Mouse (Mus musculus): ENCODE measurements at regions not wholly inside any gene's neighbourhood (a gene's known extent, or its start where the extent isn't known, plus 50 kb on each side); places are given as distances from the start of the nearest gene placed in this dataset.
"Not testable (repeated sequence)": the region's sequence is repeated elsewhere in the genome, so short reads cannot be mapped to it uniquely, and the experiment has no call there.

- Histone ChIP-seq H3K27ac (ENCODE audit: control insufficient read depth, low read depth, low read length) (no peak overlapping the region), H3K9ac (ENCODE audit: control insufficient read depth, low read depth, low read length, poor library complexity, severe bottlenecking) (no peak overlapping the region), H3K79me2 (ENCODE audit: control insufficient read depth, insufficient read depth, low read length, poor library complexity) (no peaks in the 10 kb centered on the region), H3K4me3 (ENCODE audit: control insufficient read depth in 1 of 2, insufficient read depth in 1 of 2, low read depth in 2 of 2, low read length in 2 of 2) (no peak overlapping the region), H3K9me3 (replicated peaks; ENCODE audit: insufficient read depth, low read length) (no peaks in the 10 kb centered on the region), H3K36me3 (ENCODE audit: control insufficient read depth in 1 of 2, insufficient read depth in 2 of 2, low read length in 2 of 2) (no peaks in the 10 kb centered on the region), H3K27me3 (ENCODE audit: control insufficient read depth in 1 of 2, insufficient read depth in 2 of 2, low read length in 2 of 2) (no peaks in the 10 kb centered on the region), H3K4me1 (ENCODE audit: control insufficient read depth in 1 of 2, insufficient read depth in 2 of 2, low read length in 2 of 2) (no peaks in the 10 kb centered on the region)
- DNase-seq (ENCODE audit: low read depth, low spot score) = no peak
- TF ChIP-seq EP300 (IDR thresholded peaks at IDR 0.05; ENCODE audit: low read depth in 1 of 2, low read length in 2 of 2) (no peak), CTCF (IDR thresholded peaks at IDR 0.05 in 2 of 3, conservative IDR thresholded peaks at IDR 0.05 in 1 of 3; ENCODE audit: control insufficient read depth in 1 of 3, insufficient read depth in 1 of 3, low read depth in 2 of 3, low read length in 3 of 3, poor library complexity in 1 of 3, severe bottlenecking in 1 of 3) (no peak), GABPA (IDR thresholded peaks at IDR 0.05; ENCODE audit: low read depth, low read length) (no peak), POLR2AphosphoS2 (IDR thresholded peaks at IDR 0.05; ENCODE audit: low read length) (no peak), ELF1 (IDR thresholded peaks at IDR 0.05; ENCODE audit: low read depth, low read length) (no peak), ZKSCAN1 (IDR thresholded peaks at IDR 0.05; ENCODE audit: low read depth, low read length) (no peak), MXI1 (IDR thresholded peaks at IDR 0.05; ENCODE audit: low read depth, low read length) (no peak), TAL1 (IDR thresholded peaks at IDR 0.05; ENCODE audit: low read length) (no peak), RAD21 (IDR thresholded peaks at IDR 0.05; ENCODE audit: low read depth, low read length) (no peak), SIN3A (IDR thresholded peaks at IDR 0.05; ENCODE audit: low read length) (no peak), ZMIZ1 (IDR thresholded peaks at IDR 0.05; ENCODE audit: low read depth, low read length) (no peak), ZC3H11A (IDR thresholded peaks at IDR 0.05; ENCODE audit: low read depth, low read length) (no peak)
These were observed 204.7 kb upstream of the G2e3 start for GRCm38 (mm10) chr12:51143196-51143595.

- not testable (repeated sequence) for H3K27ac ChIP-seq (ENCODE audit: control insufficient read depth, low read depth, low read length); H3K27me3 ChIP-seq (ENCODE audit: control insufficient read depth in 1 of 2, insufficient read depth in 2 of 2, low read length in 2 of 2); H3K4me3 ChIP-seq (ENCODE audit: control insufficient read depth in 1 of 2, insufficient read depth in 1 of 2, low read depth in 2 of 2, low read length in 2 of 2); H3K9ac ChIP-seq (ENCODE audit: control insufficient read depth, low read depth, low read length, poor library complexity, severe bottlenecking); H3K36me3 ChIP-seq (ENCODE audit: control insufficient read depth in 1 of 2, insufficient read depth in 2 of 2, low read length in 2 of 2); H3K4me1 ChIP-seq (ENCODE audit: control insufficient read depth in 1 of 2, insufficient read depth in 2 of 2, low read length in 2 of 2); H3K79me2 ChIP-seq (ENCODE audit: control insufficient read depth, insufficient read depth, low read length, poor library complexity); H3K9me3 ChIP-seq (replicated peaks; ENCODE audit: insufficient read depth, low read length); DNase-seq (ENCODE audit: low read depth, low spot score)
These were observed 214.2 kb upstream of the G2e3 start for GRCm38 (mm10) chr12:51133676-51134075.

- no peaks in the 10 kb centered on the region for H3K36me3 ChIP-seq (ENCODE audit: control insufficient read depth in 1 of 2, insufficient read depth in 2 of 2, low read length in 2 of 2)
- no peak overlapping the region for H3K4me3 ChIP-seq (ENCODE audit: control insufficient read depth in 1 of 2, insufficient read depth in 1 of 2, low read depth in 2 of 2, low read length in 2 of 2)
- H3K9ac ChIP-seq (ENCODE audit: control insufficient read depth, low read depth, low read length, poor library complexity, severe bottlenecking) = no peak overlapping the region
- no peak for DNase-seq (ENCODE audit: low read depth, low spot score)
- no peaks in the 10 kb centered on the region for H3K27me3 ChIP-seq (ENCODE audit: control insufficient read depth in 1 of 2, insufficient read depth in 2 of 2, low read length in 2 of 2)
- H3K4me1 ChIP-seq (ENCODE audit: control insufficient read depth in 1 of 2, insufficient read depth in 2 of 2, low read length in 2 of 2) = no peaks in the 10 kb centered on the region
- TF ChIP-seq POLR2A (IDR thresholded peaks at IDR 0.05; ENCODE audit: control insufficient read depth in 1 of 2, insufficient read depth in 1 of 2, low read depth in 1 of 2, low read length in 2 of 2, poor library complexity in 1 of 2) (no peak), POLR2AphosphoS2 (IDR thresholded peaks at IDR 0.05; ENCODE audit: low read length) (no peak), JUND (IDR thresholded peaks at IDR 0.05; ENCODE audit: low read depth, low read length) (no peak), ETS1 (IDR thresholded peaks at IDR 0.05; ENCODE audit: low read depth, low read length) (no peak), GATA1 (IDR thresholded peaks at IDR 0.05; ENCODE audit: low read depth, low read length) (no peak), MXI1 (IDR thresholded peaks at IDR 0.05; ENCODE audit: low read depth, low read length) (no peak), ZNF384 (IDR thresholded peaks at IDR 0.05; ENCODE audit: low read depth, low read length) (no peak), MAZ (IDR thresholded peaks at IDR 0.05; ENCODE audit: low read depth, low read length) (no peak), RAD21 (IDR thresholded peaks at IDR 0.05; ENCODE audit: low read depth, low read length) (no peak), POLR2AphosphoS5 (IDR thresholded peaks at IDR 0.05; ENCODE audit: borderline replicate concordance, low read depth, low read length) (no peak), HCFC1 (IDR thresholded peaks at IDR 0.05; ENCODE audit: low read depth, low read length) (no peak), MYB (IDR thresholded peaks at IDR 0.05; ENCODE audit: low read depth, low read length) (no peak), E2F4 (IDR thresholded peaks at IDR 0.05; ENCODE audit: borderline replicate concordance, low read depth, low read length) (no peak)
- H3K27ac ChIP-seq (ENCODE audit: control insufficient read depth, low read depth, low read length) = no peak overlapping the region
- H3K9me3 ChIP-seq (replicated peaks; ENCODE audit: insufficient read depth, low read length) = no peaks in the 10 kb centered on the region
- H3K79me2 ChIP-seq (ENCODE audit: control insufficient read depth, insufficient read depth, low read length, poor library complexity) = no peaks in the 10 kb centered on the region
These were observed 219.6 kb upstream of the G2e3 start for GRCm38 (mm10) chr12:51128274-51128673.

Data from MEL (cell line).